ENCODE assay signal across 19 mouse cellular contexts in the genomic region with DNA sequence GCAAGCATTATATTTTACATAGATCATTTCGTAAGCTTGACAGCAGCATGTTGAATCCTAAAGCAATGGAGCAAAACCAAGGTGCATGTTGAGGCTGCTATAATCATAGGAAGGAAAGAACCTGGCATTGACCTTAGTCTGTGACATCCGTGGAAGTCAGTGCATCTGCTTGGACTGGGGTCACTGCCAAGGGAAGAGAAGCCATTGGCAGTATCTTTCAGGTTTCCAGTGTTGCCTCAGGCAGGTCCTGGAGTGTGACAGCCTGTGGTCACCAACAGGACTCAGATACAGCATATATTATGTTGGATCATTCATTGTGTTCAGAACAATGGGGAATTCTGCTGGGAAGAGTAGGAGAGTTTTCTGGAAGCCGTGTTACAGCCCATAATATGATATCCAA.
DNase-seq lines count a peak whose midpoint lies in the region; ATAC-seq and TF ChIP-seq lines count a peak whose summit lies in the region.
"Had no signal": no experiment of that assay in that cellular context is flagged by ENCODE, and none has a peak within 500 bp of the region (broad histone marks: within the 10 kb centered on the region; RNA-seq: fewer than 3 reads in every experiment).

No protein-coding gene starts in this region.

- H3K9ac ChIP-seq in forebrain, embryonic 11.5 days (ENCODE audit: low read length) = no peak overlapping the region
- no peak overlapping the region for H3K9ac ChIP-seq in hindbrain, embryonic 13.5 days
- H3K9ac ChIP-seq: embryonic facial prominence, embryonic 12.5 days; forebrain, embryonic 12.5 days; heart, embryonic 15.5 days; hindbrain, embryonic 14.5 days had no signal

- H3K4me2 ChIP-seq in forebrain, embryonic 11.5 days (ENCODE audit: low read depth, low read length, severe bottlenecking) = no peak overlapping the region
- H3K4me2 ChIP-seq in hindbrain, embryonic 13.5 days = no peak overlapping the region
- H3K4me2 ChIP-seq: embryonic facial prominence, embryonic 12.5 days; forebrain, embryonic 12.5 days; heart, embryonic 15.5 days; hindbrain, embryonic 14.5 days had no signal

- no peak for TF ChIP-seq CTCF in cerebellum, adult 2 months (IDR thresholded peaks at IDR 0.05; ENCODE audit: borderline replicate concordance, insufficient read depth, low read depth, low read length)

- DNase-seq in brain, adult 2 months (ENCODE audit: low read depth, low spot score) = peak; percentile 88
- DNase-seq in cerebellum, adult 2 months = peak; percentile 70 to 86
- DNase-seq in cerebellum, postnatal 10 days = peak; percentile 81 to 88
- DNase-seq in forebrain, embryonic 11.5 days (ENCODE audit: low spot score) = no peak
- DNase-seq in retina, postnatal 1 day = no peak
- DNase-seq: adrenal gland, postnatal 10 days; gastrocnemius, postnatal 25 days; heart, postnatal 14 days; kidney, adult 8-10 months had no signal

- peaks cover 10% of the 10 kb centered on the region; the same call in 1 of the 2 replicates for H3K4me1 ChIP-seq in cerebellum, adult 2 months (ENCODE audit: control insufficient read depth, insufficient read depth, low read length)
- no peaks in the 10 kb centered on the region for H3K4me1 ChIP-seq in forebrain, embryonic 11.5 days (replicated peaks; ENCODE audit: control insufficient read depth, insufficient read depth, low read length)
- H3K4me1 ChIP-seq in hindbrain, embryonic 13.5 days (replicated peaks) = peaks cover 7% of the 10 kb centered on the region
- H3K4me1 ChIP-seq: heart, embryonic 15.5 days had no signal

- no peaks in the 10 kb centered on the region for H3K36me3 ChIP-seq in forebrain, embryonic 11.5 days (ENCODE audit: control insufficient read depth, insufficient read depth, low read length)
- no peaks in the 10 kb centered on the region for H3K36me3 ChIP-seq in hindbrain, embryonic 13.5 days
- H3K36me3 ChIP-seq: embryonic facial prominence, embryonic 12.5 days; forebrain, embryonic 12.5 days; heart, embryonic 15.5 days had no signal

- H3K9me3 ChIP-seq in forebrain, embryonic 11.5 days (ENCODE audit: control insufficient read depth, low read length) = no peaks in the 10 kb centered on the region
- no peaks in the 10 kb centered on the region for H3K9me3 ChIP-seq in hindbrain, embryonic 13.5 days
- H3K9me3 ChIP-seq: embryonic facial prominence, embryonic 12.5 days; forebrain, embryonic 12.5 days; heart, embryonic 15.5 days had no signal

- ATAC-seq in cerebellum, adult (ENCODE audit: insufficient number of reproducible peaks, low FRiP score, low TSS enrichment) = peak; percentile 74
- no peak for ATAC-seq in forebrain, embryonic 11.5 days (replicated peaks; ENCODE audit: low FRiP score)
- no peak for ATAC-seq in monocyte, adult 5-6 weeks (replicated peaks; ENCODE audit: insufficient number of reproducible peaks, low FRiP score, low TSS enrichment, poor library complexity, severe bottlenecking)
- no peak for ATAC-seq in hindbrain, embryonic 13.5 days (ENCODE audit: low FRiP score)
- ATAC-seq: forebrain, embryonic 16.5 days; inflammation-experienced regulatory T-cells, adult 6 months; intestine, postnatal 0 days had no signal

- no peak overlapping the region for H3K27ac ChIP-seq in cerebellum, adult 2 months (ENCODE audit: insufficient read depth, low read length)
- H3K27ac ChIP-seq in forebrain, embryonic 11.5 days (ENCODE audit: low read depth, low read length) = no peak overlapping the region
- no peak overlapping the region for H3K27ac ChIP-seq in hindbrain, embryonic 13.5 days
- H3K27ac ChIP-seq: embryonic facial prominence, embryonic 12.5 days; forebrain, embryonic 12.5 days; heart, embryonic 15.5 days; hindbrain, embryonic 14.5 days had no signal

- no peak for TF ChIP-seq POLR2A in cerebellum, adult 2 months (IDR thresholded peaks at IDR 0.05; ENCODE audit: borderline replicate concordance, insufficient read depth, low read length)

- no peaks in the 10 kb centered on the region for H3K27me3 ChIP-seq in cerebellum, adult 2 months (ENCODE audit: control insufficient read depth, insufficient read depth, low read length)
- H3K27me3 ChIP-seq in forebrain, embryonic 11.5 days (ENCODE audit: control insufficient read depth, insufficient read depth, low read length) = no peaks in the 10 kb centered on the region
- no peaks in the 10 kb centered on the region for H3K27me3 ChIP-seq in hindbrain, embryonic 13.5 days
- H3K27me3 ChIP-seq: embryonic facial prominence, embryonic 12.5 days; forebrain, embryonic 12.5 days; heart, embryonic 15.5 days had no signal

- WGBS in cerebellum, adult 2 months = 25% methylated on average over 3 of the region's 3 CpGs
- WGBS in forebrain, embryonic 11.5 days = 78% methylated on average over 3 of the region's 3 CpGs
- WGBS in hindbrain, embryonic 13.5 days = 61% methylated on average over 3 of the region's 3 CpGs

- H3K4me3 ChIP-seq in cerebellum, adult 2 months (replicated peaks; ENCODE audit: insufficient read depth, low read depth, low read length) = no peak overlapping the region
- no peak overlapping the region for H3K4me3 ChIP-seq in forebrain, embryonic 11.5 days (ENCODE audit: low read depth, low read length)
- no peak overlapping the region for H3K4me3 ChIP-seq in hindbrain, embryonic 13.5 days
- H3K4me3 ChIP-seq: embryonic facial prominence, embryonic 12.5 days; forebrain, embryonic 12.5 days; heart, embryonic 15.5 days had no signal

Comparison
In these comparisons a context has a peak if more than half of its experiments do, and no peak if none do; other contexts are left out.
1. DNase-seq: peak in brain, adult 2 months (single experiment), cerebellum, adult 2 months (2 of 2) and cerebellum, postnatal 10 days (2 of 2); none in forebrain, embryonic 11.5 days (single experiment) and retina, postnatal 1 day (single experiment).